Mouse (Mus musculus) liver, adult (tissue): ENCODE measurements around the gene Mboat2.

Experiments used
- GATA4 ChIP-seq: IDR thresholded peaks from 2 replicates; pipeline ENCODE4 v1.6.1; 2014; ENCODE audit warnings: mild to moderate bottlenecking, low read length; ENCODE audit not compliant: insufficient replicate concordance

Gene Mboat2

DNA sequence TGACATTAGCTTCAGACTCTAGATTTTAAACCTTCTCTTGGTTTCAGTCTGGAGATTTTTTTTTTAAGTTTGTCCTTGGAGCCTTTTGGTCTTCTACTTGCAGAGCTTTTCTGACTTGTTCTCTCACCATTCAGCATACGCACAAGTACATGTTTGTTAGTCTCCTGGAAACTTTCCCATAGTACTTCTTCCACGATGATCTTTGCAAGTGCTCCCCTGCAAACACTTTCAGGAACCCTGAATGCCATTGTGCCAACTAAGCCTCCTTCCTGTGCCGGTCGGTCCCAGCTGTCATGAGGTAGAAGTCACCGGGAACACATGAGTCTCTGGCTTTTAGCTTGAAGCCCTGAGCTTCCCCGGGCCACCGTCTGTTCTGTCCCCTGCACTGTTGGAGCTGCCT lies 79.0 kb downstream of the Mboat2 start:
- no peak for TF ChIP-seq GATA4

DNA sequence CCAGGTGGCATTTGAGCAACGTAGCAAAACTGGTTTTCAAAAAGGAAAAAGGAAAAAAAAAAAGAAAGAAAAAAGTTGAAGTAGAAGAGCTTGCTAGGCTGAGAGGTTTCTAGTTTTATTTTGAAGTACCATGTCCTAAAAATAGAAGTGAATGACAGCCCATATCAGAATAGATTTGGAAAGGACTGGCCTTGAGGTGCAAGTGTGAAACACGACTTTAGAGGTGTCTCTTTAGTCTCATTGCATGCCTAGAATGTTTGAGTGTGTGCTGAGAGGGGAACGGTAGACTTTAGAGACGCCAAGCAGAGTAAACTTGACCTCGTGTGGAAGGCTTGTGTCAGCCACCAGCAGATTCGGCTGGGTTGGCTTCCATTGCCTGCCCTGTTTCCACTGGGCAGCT lies 81.5 kb downstream of the Mboat2 start:
- no peak for TF ChIP-seq GATA4

DNA sequence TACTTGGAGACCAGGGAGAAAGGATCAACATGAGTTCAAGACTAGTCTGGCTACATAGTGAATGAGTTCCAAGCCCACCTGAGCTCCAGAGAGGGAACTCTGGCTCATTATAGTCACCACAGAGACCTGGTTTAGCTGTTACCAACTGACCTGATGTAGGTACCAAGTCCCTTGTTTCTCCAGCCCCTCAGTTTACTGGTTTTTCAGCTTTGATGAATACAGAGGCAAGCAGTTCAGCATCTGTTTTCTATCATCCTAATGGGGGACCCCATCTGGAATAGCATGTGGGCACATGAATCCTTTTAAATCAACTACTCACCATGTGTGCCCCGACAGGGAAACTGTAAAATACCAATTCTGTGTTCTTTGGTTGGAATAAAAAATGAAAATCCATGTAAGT lies 82.2 kb downstream of the Mboat2 start:
- no peak for TF ChIP-seq GATA4

DNA sequence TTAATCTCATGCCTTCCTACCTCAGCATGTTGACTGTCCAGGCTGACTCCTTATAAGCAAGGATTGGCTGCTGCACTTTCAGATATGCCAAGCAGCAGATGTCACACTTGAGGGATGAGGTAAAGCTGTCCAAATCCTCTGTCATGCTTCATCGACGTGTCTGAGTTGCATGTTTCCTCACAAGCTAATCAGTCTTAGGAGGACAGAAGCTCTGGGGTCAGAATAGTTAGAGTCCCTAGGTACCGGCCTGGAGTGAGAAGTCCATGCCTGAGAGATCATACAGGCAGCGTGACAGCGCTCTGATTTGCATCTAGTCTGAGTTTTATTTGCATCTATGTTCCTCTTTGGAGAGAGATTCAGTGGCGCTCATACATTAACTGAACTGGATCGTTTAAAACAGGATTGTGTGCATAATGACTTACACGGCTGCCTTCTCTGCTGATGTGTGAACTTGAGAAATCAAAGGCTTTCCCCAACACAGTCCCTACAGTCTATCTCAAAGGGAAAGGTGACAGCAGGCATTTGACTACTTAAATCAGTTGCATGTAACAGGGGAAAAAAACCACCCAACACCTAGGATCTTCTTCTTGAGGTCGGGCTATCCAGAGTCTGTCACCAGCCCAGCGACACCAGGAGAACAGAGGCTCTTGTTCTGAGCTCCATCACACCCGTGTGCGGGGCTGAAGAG lies 88.0 kb downstream of the Mboat2 start:
- TF ChIP-seq GATA4 = no peak

DNA sequence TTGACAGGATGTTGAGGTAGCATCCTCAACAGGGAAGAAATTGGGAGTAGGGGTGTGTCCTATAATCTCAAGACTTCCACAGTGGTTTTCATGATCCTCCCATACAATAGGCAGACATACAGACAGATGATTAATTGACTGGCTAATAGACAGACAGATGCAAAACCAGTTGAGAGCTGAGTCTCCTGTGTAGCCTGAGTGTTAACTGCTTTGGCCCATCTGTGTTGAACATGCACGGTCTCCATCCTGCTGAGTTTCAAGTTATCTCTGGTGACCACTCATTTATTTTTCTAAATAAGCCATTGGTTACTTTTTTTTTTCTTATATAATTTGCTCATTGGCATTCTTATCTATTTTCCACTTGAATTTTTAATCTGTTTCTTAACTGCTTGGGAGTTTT lies 90.2 kb downstream of the Mboat2 start:
- no peak for TF ChIP-seq GATA4

DNA sequence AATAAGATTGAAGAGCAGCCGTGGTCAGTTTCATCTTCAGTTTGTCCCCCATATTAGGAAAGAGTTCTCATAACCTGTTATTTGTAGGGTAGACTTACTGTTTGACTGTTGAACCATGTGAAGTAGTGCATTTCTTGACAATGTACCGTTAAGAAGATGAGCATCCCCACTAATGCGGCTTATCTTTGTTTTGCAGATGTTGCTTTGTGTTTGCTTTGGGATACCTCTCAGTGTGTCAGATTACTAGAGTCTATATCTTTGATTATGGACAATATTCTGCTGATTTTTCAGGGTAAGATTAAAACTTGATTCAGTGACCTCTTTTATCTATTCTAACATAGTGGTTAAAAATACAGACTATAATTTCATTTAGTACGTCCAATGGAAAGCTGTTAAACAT lies 93.3 kb downstream of the Mboat2 start:
- no peak for TF ChIP-seq GATA4

DNA sequence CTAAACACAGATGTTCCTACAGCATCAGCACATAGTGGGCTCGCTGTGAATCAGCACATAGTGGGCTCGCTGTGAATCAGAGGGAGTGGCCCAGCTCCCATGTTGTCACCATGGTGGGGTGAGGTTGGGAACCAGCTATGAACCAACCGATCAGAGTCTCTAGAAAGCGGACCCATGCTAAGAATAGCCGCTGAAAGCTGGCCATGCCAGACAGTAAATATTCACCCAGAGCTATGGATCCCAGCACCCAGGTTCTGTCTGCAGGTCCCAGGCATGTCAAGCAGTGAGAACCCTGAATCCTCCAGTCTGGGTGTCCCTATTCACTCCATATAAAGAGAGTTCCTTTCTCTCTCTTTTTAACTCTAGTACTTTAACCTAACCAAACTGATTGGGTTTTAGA lies 94.6 kb downstream of the Mboat2 start:
- TF ChIP-seq GATA4 = no peak

DNA sequence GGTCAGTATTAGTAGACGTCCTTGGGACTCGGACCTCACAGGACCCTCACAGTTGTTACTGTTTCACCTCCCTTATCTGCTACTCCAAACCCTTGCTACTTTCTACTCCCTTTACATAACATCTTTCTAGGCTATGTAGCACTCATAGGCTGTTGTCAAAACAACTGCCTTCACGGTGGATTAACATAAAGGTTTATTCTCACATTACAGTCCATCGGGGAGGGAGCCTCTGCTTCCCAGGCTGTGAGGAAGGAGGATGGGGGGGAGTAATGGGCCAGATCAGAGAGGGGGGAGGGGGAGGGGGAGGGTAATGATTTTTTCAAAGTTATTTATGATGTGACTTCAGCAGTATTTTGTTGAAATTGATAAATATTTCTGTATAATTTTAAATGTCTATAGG lies 95.0 kb downstream of the Mboat2 start:
- no peak for TF ChIP-seq GATA4

DNA sequence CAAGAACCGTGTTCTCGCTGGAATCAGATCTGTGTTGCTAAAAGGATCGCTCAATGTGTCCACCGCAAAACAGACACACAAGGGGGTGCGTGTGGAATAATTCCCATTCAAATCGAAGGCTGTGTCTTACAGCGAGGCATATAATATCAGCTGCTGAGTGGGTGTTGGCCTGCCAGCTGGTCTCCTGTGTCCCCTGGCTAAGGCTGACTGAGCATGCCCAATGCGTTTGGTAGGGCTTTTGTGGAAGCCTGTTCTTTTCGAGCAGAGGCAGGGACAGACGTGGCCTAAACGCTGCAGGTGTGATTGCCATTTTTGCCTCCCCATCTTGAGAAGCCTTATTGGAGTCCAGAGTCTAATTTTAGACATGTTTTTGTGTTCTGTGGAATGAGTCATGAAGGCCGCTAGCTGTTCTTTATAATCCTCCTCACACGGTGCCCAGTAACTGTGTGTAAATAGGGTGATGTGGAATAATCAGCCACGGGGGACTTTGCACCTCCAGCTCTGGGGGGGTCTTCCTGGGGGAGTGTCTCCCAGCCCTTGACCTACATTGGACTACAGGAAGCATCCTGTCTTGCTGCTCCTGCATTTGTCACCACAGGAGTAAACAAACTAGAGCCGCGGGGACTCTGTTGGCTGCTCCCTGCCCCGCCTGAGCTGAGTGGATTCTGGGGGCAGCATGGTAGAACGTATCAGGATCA lies 97.5 kb downstream of the Mboat2 start:
- no peak for TF ChIP-seq GATA4

DNA sequence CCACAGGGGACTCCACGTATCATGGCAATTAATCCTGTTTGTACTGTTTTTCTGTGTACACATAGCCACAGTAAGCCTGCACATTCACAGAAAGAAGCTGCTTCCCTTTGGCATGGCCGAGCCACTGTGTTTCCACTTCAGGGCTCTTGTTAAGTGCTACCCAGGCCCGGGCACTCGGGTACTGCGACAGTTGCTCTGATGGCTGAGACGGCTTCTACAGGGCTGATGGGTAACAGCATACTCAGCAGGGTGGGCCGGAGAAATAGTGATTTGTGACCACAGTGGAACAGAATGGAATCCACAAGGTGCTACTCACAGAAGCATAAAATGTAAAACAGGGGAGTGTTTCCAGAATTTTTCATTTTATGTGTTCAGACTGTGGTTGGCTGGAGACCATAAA lies 98.4 kb downstream of the Mboat2 start:
- TF ChIP-seq GATA4 = no peak

DNA sequence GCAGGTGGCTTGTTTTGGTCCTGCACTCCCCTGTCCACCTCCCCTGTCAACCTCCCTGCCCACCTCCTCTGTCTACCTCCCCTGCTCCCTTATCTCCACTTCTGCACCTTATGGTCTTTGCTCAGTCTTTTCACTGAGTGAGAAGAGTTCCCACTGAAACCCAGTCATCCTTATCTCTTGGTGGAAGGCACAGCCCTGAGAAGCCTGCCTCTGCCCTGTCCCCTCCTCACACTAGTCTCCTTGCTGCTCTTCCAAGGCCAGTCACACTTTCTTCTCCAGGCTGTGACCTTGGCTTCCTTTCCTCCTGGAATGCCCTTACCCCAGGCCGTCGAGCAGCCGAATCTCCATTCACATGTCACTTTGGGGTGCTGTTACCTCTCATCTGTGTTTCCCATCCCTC lies 100.1 kb downstream of the Mboat2 start:
- TF ChIP-seq GATA4 = no peak

DNA sequence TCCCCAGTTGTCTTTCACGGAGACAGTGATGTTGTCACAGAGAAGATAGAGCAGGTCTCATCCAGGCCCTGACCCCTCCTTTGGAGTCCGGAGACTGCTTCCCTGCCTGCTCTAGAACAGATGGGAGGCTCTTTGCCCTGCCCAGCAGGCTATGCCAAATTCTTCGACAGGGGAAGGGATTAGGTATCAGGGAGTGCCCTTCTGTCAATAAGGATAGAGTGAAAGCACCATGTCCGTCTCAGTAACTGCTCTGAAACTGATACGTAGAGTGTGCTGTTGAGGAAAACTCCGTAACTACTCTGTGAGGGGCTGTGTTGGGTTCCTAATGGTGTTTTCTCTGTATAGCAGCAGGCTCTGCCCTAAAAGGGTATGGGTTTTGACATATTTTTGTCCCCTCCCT lies 101.4 kb downstream of the Mboat2 start:
- TF ChIP-seq GATA4 = no peak

DNA sequence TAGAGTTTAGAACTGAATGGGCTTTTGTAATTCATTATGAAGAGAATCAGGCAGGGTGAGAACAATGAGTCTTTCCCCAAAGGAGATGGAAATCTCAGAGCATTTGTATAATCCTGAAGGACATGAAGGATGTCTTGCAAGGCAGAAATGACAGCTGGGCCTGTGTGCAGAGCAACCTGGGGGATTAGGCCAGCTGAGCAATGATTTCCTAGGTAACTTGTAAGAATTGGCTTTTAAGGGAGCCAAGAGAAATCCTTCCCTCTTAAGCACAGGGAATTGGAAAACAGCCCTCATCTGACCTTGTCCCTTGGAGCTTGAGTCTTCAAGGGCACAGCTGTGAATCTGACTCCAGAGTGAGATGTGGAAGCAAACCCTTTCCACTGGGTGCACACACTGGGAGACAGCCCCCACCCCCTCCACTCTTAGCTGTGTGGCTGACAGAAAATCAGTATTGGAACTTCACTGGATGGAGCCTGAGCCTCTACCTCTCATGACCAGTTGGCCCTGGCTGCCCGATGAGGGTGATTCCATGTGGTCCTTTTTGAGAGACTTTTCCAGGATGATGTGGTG lies 102.6 kb downstream of the Mboat2 start:
- no peak for TF ChIP-seq GATA4

DNA sequence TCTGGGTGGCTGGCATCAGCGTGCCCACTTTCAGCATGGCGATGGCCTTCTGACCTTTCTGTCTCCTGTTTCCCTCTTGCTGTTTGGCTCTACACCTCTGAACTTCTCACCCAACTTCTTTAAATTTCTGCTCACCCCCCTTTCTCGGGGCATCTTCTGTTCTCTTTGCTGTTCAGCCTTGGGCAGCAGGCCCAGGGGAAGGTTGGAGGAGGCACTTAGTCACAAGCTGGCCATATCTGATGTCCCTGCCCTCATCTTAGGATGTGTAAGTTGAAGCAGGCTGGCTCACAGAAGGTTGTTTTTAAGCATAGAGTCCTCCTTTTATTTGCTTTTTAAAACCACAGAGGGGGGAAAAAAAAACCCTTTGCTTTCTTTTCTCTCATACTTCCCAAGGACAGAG lies 103.3 kb downstream of the Mboat2 start:
- TF ChIP-seq GATA4 = no peak

DNA sequence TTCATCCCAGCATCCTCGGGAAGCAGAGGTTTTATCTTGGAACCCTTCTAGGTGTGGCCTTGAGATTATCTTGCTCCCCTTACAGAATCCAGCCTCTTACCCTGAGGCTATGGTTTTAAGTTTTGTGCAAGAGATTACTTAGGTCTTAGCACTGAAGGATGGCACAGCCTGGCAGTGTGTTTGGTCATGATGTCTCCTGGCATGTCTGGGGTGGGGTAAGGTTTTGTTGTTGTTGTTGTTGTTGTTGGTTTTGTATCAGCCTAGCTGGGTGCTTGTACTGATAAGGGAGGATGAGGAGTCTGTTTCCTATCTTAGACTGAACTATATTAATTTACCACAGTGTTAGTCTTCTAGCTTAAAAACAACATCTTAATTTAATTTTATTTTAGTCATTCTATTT lies 105.6 kb downstream of the Mboat2 start:
- TF ChIP-seq GATA4 = no peak

DNA sequence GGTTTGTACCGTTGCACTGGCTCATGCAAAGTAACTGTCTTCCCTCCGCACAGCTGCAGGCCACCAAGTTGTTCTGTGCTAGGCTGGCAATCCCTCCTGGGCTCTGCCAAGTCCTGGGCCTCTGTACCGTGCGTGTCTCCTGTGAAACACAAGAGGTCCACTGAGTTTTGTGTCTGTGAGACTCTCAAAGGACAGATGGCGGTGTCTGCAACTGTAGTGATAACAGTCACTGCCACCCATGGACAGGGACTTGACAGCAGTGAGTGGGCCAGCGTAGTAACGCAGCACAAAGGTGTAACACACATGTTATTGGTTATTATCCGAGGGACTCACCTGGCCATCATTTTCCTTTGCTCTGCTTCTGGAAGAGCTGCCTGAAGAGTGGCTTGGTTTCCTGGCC lies 108.7 kb downstream of the Mboat2 start:
- TF ChIP-seq GATA4 = no peak

DNA sequence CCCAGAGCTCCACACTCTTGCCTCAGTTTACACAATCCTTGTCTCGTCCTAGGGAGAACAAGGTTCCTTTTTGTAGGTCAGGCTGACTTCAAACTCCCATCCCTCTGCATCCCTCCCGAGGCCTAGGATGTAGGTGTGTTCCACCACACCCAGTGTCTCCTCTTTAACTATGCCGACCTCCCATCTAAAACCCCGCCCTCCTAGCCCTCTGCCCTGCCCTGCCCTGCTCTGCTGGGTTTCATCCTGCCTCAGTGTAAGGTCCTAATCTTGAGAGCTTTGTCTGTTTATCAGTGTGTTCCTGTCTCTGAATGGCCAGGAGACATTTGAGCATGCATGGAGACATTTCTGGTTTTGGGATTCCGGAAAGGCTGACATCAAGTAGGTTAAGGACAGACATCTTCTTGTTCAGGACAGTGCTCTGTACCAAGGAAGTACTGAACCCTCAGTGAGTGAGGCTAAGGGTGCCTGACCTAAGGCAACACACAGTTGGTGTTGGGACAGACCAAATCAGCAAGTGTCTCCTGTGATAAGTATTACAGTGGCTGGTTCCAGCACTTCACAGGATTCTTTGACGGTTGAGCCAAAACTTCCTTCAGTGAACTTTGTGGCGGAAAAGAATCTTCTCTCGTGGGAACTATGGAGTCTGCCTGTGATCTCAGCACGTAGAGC lies 112.1 kb downstream of the Mboat2 start:
- no peak for TF ChIP-seq GATA4

DNA sequence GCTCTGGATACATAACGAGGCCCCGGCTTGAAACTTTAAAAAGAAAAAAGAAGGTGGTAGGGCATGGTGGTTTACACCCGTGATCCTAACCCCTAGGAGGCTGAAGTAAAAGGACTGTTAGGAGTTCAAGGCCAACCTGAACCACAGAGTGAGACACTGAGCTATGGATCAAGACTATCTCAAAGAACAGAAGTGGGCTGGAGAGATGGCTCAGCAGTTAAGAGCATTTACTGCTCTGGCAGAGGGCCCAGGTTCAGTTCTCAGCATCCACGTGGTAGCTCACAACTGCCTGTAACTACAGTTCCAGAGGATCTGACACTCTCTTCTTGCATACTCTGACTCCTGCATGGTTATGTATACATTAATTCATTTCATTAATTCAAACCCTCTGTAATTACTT lies 112.7 kb downstream of the Mboat2 start:
- no peak for TF ChIP-seq GATA4
